Mouse (Mus musculus) CH12.LX (cell line): ENCODE results near the gene Nfx1. TPM values are rescaled to one million over a fixed set of nuclear protein-coding genes. Genes with fewer than 3 reads are reported as not detected.

Source experiments
- DNase-seq: peaks from one replicate; pipeline ENCODE4 v3.0.0-alpha.2; 2013; ENCODE audit errors: extremely low read depth
- H3K27ac ChIP-seq: 2 replicates; pipeline ENCODE4 v1.5.1; 2012; ENCODE audit warnings: low read depth, mild to moderate bottlenecking, control low read depth, moderate library complexity; ENCODE audit not compliant: insufficient read depth
- H3K27me3 ChIP-seq: replicated peaks from 2 replicates; pipeline ENCODE3; 2012; ENCODE audit warnings: inconsistent platforms
- H3K36me3 ChIP-seq, 2 experiments: replicated peaks in 1 of 2; 2 replicates each; pipeline versions ENCODE3 to v1.6.1; 2012; ENCODE audit warnings: inconsistent platforms in 1 of 2, low read length in 1 of 2, mild to moderate bottlenecking in 1 of 2, mixed read lengths in 1 of 2, moderate library complexity in 1 of 2; ENCODE audit not compliant: control insufficient read depth in 1 of 2, insufficient read depth in 1 of 2
- H3K4me1 ChIP-seq, 2 experiments: 2 replicates each; pipeline ENCODE4 v1.6.1; 2012; ENCODE audit warnings: inconsistent platforms in 1 of 2, moderate library complexity in 1 of 2; ENCODE audit not compliant: insufficient read depth in 2 of 2, control insufficient read depth in 1 of 2
- H3K4me2 ChIP-seq: 2 replicates; pipeline ENCODE4 v1.6.1; 2012; ENCODE audit warnings: low read depth, mild to moderate bottlenecking, control low read depth; ENCODE audit not compliant: poor library complexity, insufficient read depth, severe bottlenecking
- H3K4me3 ChIP-seq, 3 experiments: fragments of 150-350 bp in 1 of 3; sonication (generic) in 1 of 3; replicated peaks in 1 of 3; 2 replicates each; pipeline versions ENCODE3 to v1.5.1; 2011 to 2012; ENCODE audit warnings: low read depth in 2 of 3, low read length in 2 of 3, mild to moderate bottlenecking in 2 of 3, moderate library complexity in 2 of 3, control low read depth in 1 of 3, improper control_type of control experiment in 1 of 3, inconsistent platforms in 1 of 3, mixed read lengths in 1 of 3; ENCODE audit not compliant: poor library complexity in 1 of 3
- H3K79me2 ChIP-seq: replicated peaks from 2 replicates; pipeline ENCODE4 v1.6.1; 2012; ENCODE audit warnings: mild to moderate bottlenecking, moderate library complexity; ENCODE audit not compliant: control insufficient read depth, poor library complexity, insufficient read depth, severe bottlenecking; ENCODE audit errors: extremely low read depth
- H3K9ac ChIP-seq: 2 replicates; pipeline ENCODE4 v1.6.1; 2012; ENCODE audit warnings: low read depth, mild to moderate bottlenecking, control low read depth, moderate library complexity; ENCODE audit not compliant: insufficient read depth
- H3K9me3 ChIP-seq: replicated peaks from 2 replicates; pipeline ENCODE3; 2012; ENCODE audit warnings: low read length, inconsistent platforms, mixed read lengths
- BHLHE40 ChIP-seq: IDR thresholded peaks from 2 replicates; pipeline ENCODE4 v1.6.1; 2011; ENCODE audit warnings: mild to moderate bottlenecking, low read depth, low read length, improper control_type of control experiment
- CHD1 ChIP-seq: IDR thresholded peaks from 2 replicates; pipeline ENCODE4 v1.6.1; 2012; ENCODE audit warnings: low read depth, low read length, improper control_type of control experiment, inconsistent platforms
- CHD2 ChIP-seq: IDR thresholded peaks from 2 replicates; pipeline ENCODE4 v1.6.1; 2011; ENCODE audit warnings: low read length, improper control_type of control experiment
- E2F4 ChIP-seq: IDR thresholded peaks from 2 replicates; pipeline ENCODE4 v1.6.1; 2011; ENCODE audit warnings: low read depth, low read length, improper control_type of control experiment; ENCODE audit not compliant: insufficient replicate concordance
- ELF1 ChIP-seq: IDR thresholded peaks from 2 replicates; pipeline ENCODE4 v1.6.1; 2014; ENCODE audit warnings: low read depth, mild to moderate bottlenecking, inconsistent platforms, low read length, improper control_type of control experiment
- ETS1 ChIP-seq: conservative IDR thresholded peaks from 2 replicates; pipeline ENCODE4 v1.6.1; 2012; ENCODE audit warnings: low read depth, mild to moderate bottlenecking, inconsistent platforms, low read length, improper control_type of control experiment, moderate library complexity
- GABPA ChIP-seq: IDR thresholded peaks from 2 replicates; pipeline ENCODE4 v1.6.1; 2012; ENCODE audit warnings: low read depth, low read length, improper control_type of control experiment, inconsistent platforms; ENCODE audit not compliant: insufficient replicate concordance
- IRF4 ChIP-seq: IDR thresholded peaks from 2 replicates; pipeline ENCODE4 v1.6.1; 2014; ENCODE audit warnings: low read depth, mild to moderate bottlenecking, inconsistent platforms, low read length, improper control_type of control experiment
- JUND ChIP-seq: conservative IDR thresholded peaks from 2 replicates; pipeline ENCODE4 v1.6.1; 2011; ENCODE audit warnings: low read depth, low read length, improper control_type of control experiment
- KAT2A ChIP-seq: IDR thresholded peaks from 2 replicates; pipeline ENCODE4 v1.6.1; 2012; ENCODE audit warnings: low read length, improper control_type of control experiment, inconsistent platforms; ENCODE audit not compliant: insufficient replicate concordance
- MAX ChIP-seq: IDR thresholded peaks from 2 replicates; pipeline ENCODE4 v1.6.1; 2011; ENCODE audit warnings: low read length, improper control_type of control experiment
- MAZ ChIP-seq: IDR thresholded peaks from 2 replicates; pipeline ENCODE4 v1.6.1; 2012; ENCODE audit warnings: low read depth, mild to moderate bottlenecking, inconsistent platforms, low read length, improper control_type of control experiment, moderate library complexity
- MYC ChIP-seq: IDR thresholded peaks from 2 replicates; pipeline ENCODE4 v1.6.1; 2011; ENCODE audit warnings: low read depth, mild to moderate bottlenecking, improper control_type of control experiment, low read length
- NELFE ChIP-seq: IDR thresholded peaks from 2 replicates; pipeline ENCODE4 v1.6.1; 2011; ENCODE audit warnings: low read depth, low read length, improper control_type of control experiment
- PAX5 ChIP-seq: IDR thresholded peaks from 2 replicates; pipeline ENCODE4 v1.6.1; 2012; ENCODE audit warnings: low read length, inconsistent platforms, mixed read lengths
- POLR2AphosphoS2 ChIP-seq: IDR thresholded peaks from 2 replicates; pipeline ENCODE4 v1.6.1; 2011; ENCODE audit warnings: low read depth, low read length, improper control_type of control experiment
- RCOR1 ChIP-seq: conservative IDR thresholded peaks from 2 replicates; pipeline ENCODE4 v1.6.1; 2012; ENCODE audit warnings: low read depth, mild to moderate bottlenecking, inconsistent platforms, low read length, improper control_type of control experiment
- SIN3A ChIP-seq: IDR thresholded peaks from 2 replicates; pipeline ENCODE4 v1.6.1; 2012; ENCODE audit warnings: low read length, improper control_type of control experiment, inconsistent platforms
- SMC3 ChIP-seq: IDR thresholded peaks from 2 replicates; pipeline ENCODE4 v1.6.1; 2011; ENCODE audit warnings: low read depth, low read length, improper control_type of control experiment
- TBP ChIP-seq: conservative IDR thresholded peaks from 2 replicates; pipeline ENCODE4 v1.6.1; 2011; ENCODE audit warnings: low read depth, low read length, improper control_type of control experiment
- TCF12 ChIP-seq: IDR thresholded peaks from 2 replicates; pipeline ENCODE4 v1.6.1; 2014; ENCODE audit warnings: low read depth, mild to moderate bottlenecking, inconsistent platforms, low read length, improper control_type of control experiment
- UBTF ChIP-seq: IDR thresholded peaks from 2 replicates; pipeline ENCODE4 v1.6.1; 2012; ENCODE audit warnings: low read depth, mild to moderate bottlenecking, inconsistent platforms, low read length, improper control_type of control experiment, moderate library complexity
- USF1 ChIP-seq: IDR thresholded peaks from 2 replicates; pipeline ENCODE4 v1.6.1; 2014; ENCODE audit warnings: low read depth, mild to moderate bottlenecking, inconsistent platforms, low read length, improper control_type of control experiment
- USF2 ChIP-seq: conservative IDR thresholded peaks from 2 replicates; pipeline ENCODE4 v1.6.1; 2011; ENCODE audit warnings: low read depth, low read length, improper control_type of control experiment
- ZC3H11A ChIP-seq: IDR thresholded peaks from 2 replicates; pipeline ENCODE4 v1.6.1; 2012; ENCODE audit warnings: low read depth, mild to moderate bottlenecking, inconsistent platforms, low read length, improper control_type of control experiment
- ZMIZ1 ChIP-seq: IDR thresholded peaks from 2 replicates; pipeline ENCODE4 v1.6.1; 2012; ENCODE audit warnings: low read depth, mild to moderate bottlenecking, inconsistent platforms, low read length, improper control_type of control experiment
- dilution Hi-C: fragments of 300-500 bp; cut with MboI; formaldehyde crosslinking; loops from 2 replicates; pipeline ENCODE4 v1.14.3; 2020; ENCODE audit warnings: low sequenced_read_pairs; ENCODE audit not compliant: extremely low pct_unique_long_range_greater_than_20kb, extremely low pct_ligation_motif_present
- in situ Hi-C: fragments of 300-500 bp; cut with MboI; formaldehyde crosslinking; loops from 3 replicates; pipeline ENCODE4 v1.14.3; 2019; ENCODE audit warnings: low sequenced_read_pairs, low pct_ligation_motif_present, low pct_unique_long_range_greater_than_20kb, mixed read lengths
- polyA plus RNA-seq: library from polyadenylated mRNA; unstranded; fragments of >175 nt; gene quantifications from 2 replicates; pipeline ENCODE4 v1.2.1, GENCODE M21; 2012; ENCODE audit warnings: low read depth; ENCODE audit not compliant: insufficient read length
- total RNA-seq, 2 experiments: library from RNA; depleted of rRNA; stranded (reverse); fragments of 300-350 nt in 1 of 2; fragments of >200 nt in 1 of 2; gene quantifications; 2 replicates each; pipeline ENCODE4 v1.2.3; 2012 to 2014

Nfx1 gene
- total and polyA plus RNA-seq, 3 experiments = 55.5 to 89.8 (median 70.5) TPM

- dilution Hi-C loops (no loop called here), in situ Hi-C loops (no loop called here)
These were observed 3.3 kb downstream of the Nfx1 start for GRCm38 (mm10) chr4:40974011-40974410.

GRCm38 (mm10) chr4:40975678-40976077 is 5.0 kb downstream of the Nfx1 start:
- no peaks in the 10 kb centered on the region for H3K27me3 ChIP-seq
- dilution Hi-C loops (no loop called here), in situ Hi-C loops (no loop called here)
- H3K9me3 ChIP-seq = no peaks in the 10 kb centered on the region
- H3K4me2 ChIP-seq = no peak overlapping the region
- no peak for TF ChIP-seq NELFE
- peaks cover 13 to 49% of the 10 kb centered on the region in 2 experiments for H3K4me1 ChIP-seq
- H3K4me3 ChIP-seq = no peak overlapping the region
- no peak overlapping the region for H3K27ac ChIP-seq
- no peak for DNase-seq
- peaks cover 33 to 73% of the 10 kb centered on the region in 2 experiments for H3K36me3 ChIP-seq
- H3K9ac ChIP-seq = no peak overlapping the region
- H3K79me2 ChIP-seq = peaks cover 88% of the 10 kb centered on the region

More at GRCm38 (mm10) chr4:40974011-40974410, 3.3 kb downstream of the Nfx1 start:
- TF ChIP-seq SMC3 = no peak
- no peak for TF ChIP-seq MAZ
- no peak for TF ChIP-seq MYC
- TF ChIP-seq PAX5 = no peak
- TF ChIP-seq CHD1 = no peak
- no peak for TF ChIP-seq GABPA
- no peak for TF ChIP-seq NELFE
- no peak for TF ChIP-seq USF2
- TF ChIP-seq CHD2 = no peak
- TF ChIP-seq MAX = no peak
- TF ChIP-seq KAT2A = no peak
- Histone ChIP-seq H3K79me2 (peaks cover 81% of the 10 kb centered on the region), H3K36me3 (peaks cover 20 to 58% of the 10 kb centered on the region in 2 experiments), H3K27ac (no peak overlapping the region), H3K4me3 (no peak overlapping the region), H3K4me1 (peaks cover 13 to 57% of the 10 kb centered on the region in 2 experiments), H3K9ac (no peak overlapping the region), H3K9me3 (no peaks in the 10 kb centered on the region), H3K27me3 (no peaks in the 10 kb centered on the region), H3K4me2 (no peak overlapping the region)
- peak; percentile 8 for DNase-seq

GRCm38 (mm10) chr4:40976651-40977050 is 5.9 kb downstream of the Nfx1 start:
- Histone ChIP-seq H3K4me3 (no peak overlapping the region), H3K9me3 (no peaks in the 10 kb centered on the region), H3K36me3 (peaks cover 42 to 83% of the 10 kb centered on the region in 2 experiments), H3K79me2 (peaks cover 91% of the 10 kb centered on the region), H3K9ac (no peak overlapping the region), H3K4me2 (no peak overlapping the region), H3K27ac (no peak overlapping the region), H3K4me1 (peaks cover 13 to 49% of the 10 kb centered on the region in 2 experiments), H3K27me3 (no peaks in the 10 kb centered on the region)
- peak; percentile 21 for DNase-seq
- dilution Hi-C loops (no loop called here), in situ Hi-C loops (no loop called here)
- no peak for TF ChIP-seq SIN3A
- TF ChIP-seq JUND = no peak
- no peak for TF ChIP-seq TCF12
- TF ChIP-seq RCOR1 = no peak
- TF ChIP-seq SMC3 = no peak
- TF ChIP-seq TBP = no peak
- TF ChIP-seq UBTF = no peak
- TF ChIP-seq POLR2AphosphoS2 = no peak
- TF ChIP-seq IRF4 = no peak
- TF ChIP-seq MAX = no peak
- TF ChIP-seq CHD2 = no peak
- TF ChIP-seq BHLHE40 = no peak
- TF ChIP-seq ETS1 = no peak
- no peak for TF ChIP-seq ZC3H11A
- no peak for TF ChIP-seq ZMIZ1
- TF ChIP-seq USF1 = no peak
- TF ChIP-seq ELF1 = no peak
- TF ChIP-seq E2F4 = no peak
